Mouse (Mus musculus) megakaryocyte, embryonic 14.5 days (primary cell): ENCODE data around the gene Vmp1.

Source experiments
- FLI1 ChIP-seq: IDR thresholded peaks from 2 replicates; pipeline ENCODE4 v1.6.1; 2012; ENCODE audit warnings: low read length, inconsistent platforms, mixed read lengths
- GATA1 ChIP-seq: IDR thresholded peaks from 3 replicates; pipeline ENCODE4 v1.6.1; 2012; ENCODE audit warnings: mixed read lengths, low read length, inconsistent platforms, borderline replicate concordance

DNA sequence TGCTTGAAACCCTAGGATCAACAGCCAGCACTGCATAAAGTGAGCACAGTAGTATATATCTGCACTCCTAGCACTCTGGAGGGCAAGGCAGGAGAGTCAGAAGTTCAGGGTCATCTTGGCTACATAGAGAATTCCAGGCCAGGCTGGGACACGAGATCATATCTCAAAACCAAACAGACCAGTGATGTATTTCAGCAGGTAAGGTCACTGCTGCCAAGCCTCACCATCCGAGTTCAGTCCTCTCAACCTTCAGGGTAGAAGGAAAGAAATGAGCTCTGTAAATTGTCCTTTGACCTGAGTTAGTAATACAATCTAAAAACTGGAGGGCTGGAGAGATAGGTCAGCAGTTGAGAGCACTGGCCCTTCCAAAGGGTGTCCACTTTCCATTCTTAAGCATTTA lies 109.2 kb downstream of the Vmp1 start:
- TF ChIP-seq GATA1 (no peak), FLI1 (no peak)
